Mouse (Mus musculus) CH12.LX (cell line): ENCODE measurements at regions not wholly inside any gene's neighbourhood (a gene's known extent, or its start where the extent isn't known, plus 50 kb on each side); places are given as distances from the start of the nearest gene placed in this dataset.

Experiments used
- DNase-seq: peaks from one replicate; pipeline ENCODE4 v3.0.0-alpha.2; 2013; ENCODE audit errors: extremely low read depth
- H3K27ac ChIP-seq: 2 replicates; pipeline ENCODE4 v1.5.1; 2012; ENCODE audit warnings: low read depth, mild to moderate bottlenecking, control low read depth, moderate library complexity; ENCODE audit not compliant: insufficient read depth
- H3K27me3 ChIP-seq: replicated peaks from 2 replicates; pipeline ENCODE3; 2012; ENCODE audit warnings: inconsistent platforms
- H3K36me3 ChIP-seq, 2 experiments: replicated peaks in 1 of 2; 2 replicates each; pipeline versions ENCODE3 to v1.6.1; 2012; ENCODE audit warnings: inconsistent platforms in 1 of 2, low read length in 1 of 2, mild to moderate bottlenecking in 1 of 2, mixed read lengths in 1 of 2, moderate library complexity in 1 of 2; ENCODE audit not compliant: control insufficient read depth in 1 of 2, insufficient read depth in 1 of 2
- H3K4me1 ChIP-seq, 2 experiments: 2 replicates each; pipeline ENCODE4 v1.6.1; 2012; ENCODE audit warnings: inconsistent platforms in 1 of 2, moderate library complexity in 1 of 2; ENCODE audit not compliant: insufficient read depth in 2 of 2, control insufficient read depth in 1 of 2
- H3K4me2 ChIP-seq: 2 replicates; pipeline ENCODE4 v1.6.1; 2012; ENCODE audit warnings: low read depth, mild to moderate bottlenecking, control low read depth; ENCODE audit not compliant: poor library complexity, insufficient read depth, severe bottlenecking
- H3K4me3 ChIP-seq, 3 experiments: fragments of 150-350 bp in 1 of 3; sonication (generic) in 1 of 3; replicated peaks in 1 of 3; 2 replicates each; pipeline versions ENCODE3 to v1.5.1; 2011 to 2012; ENCODE audit warnings: low read depth in 2 of 3, low read length in 2 of 3, mild to moderate bottlenecking in 2 of 3, moderate library complexity in 2 of 3, control low read depth in 1 of 3, improper control_type of control experiment in 1 of 3, inconsistent platforms in 1 of 3, mixed read lengths in 1 of 3; ENCODE audit not compliant: poor library complexity in 1 of 3
- H3K79me2 ChIP-seq: replicated peaks from 2 replicates; pipeline ENCODE4 v1.6.1; 2012; ENCODE audit warnings: mild to moderate bottlenecking, moderate library complexity; ENCODE audit not compliant: control insufficient read depth, poor library complexity, insufficient read depth, severe bottlenecking; ENCODE audit errors: extremely low read depth
- H3K9ac ChIP-seq: 2 replicates; pipeline ENCODE4 v1.6.1; 2012; ENCODE audit warnings: low read depth, mild to moderate bottlenecking, control low read depth, moderate library complexity; ENCODE audit not compliant: insufficient read depth
- H3K9me3 ChIP-seq: replicated peaks from 2 replicates; pipeline ENCODE3; 2012; ENCODE audit warnings: low read length, inconsistent platforms, mixed read lengths
- BHLHE40 ChIP-seq: IDR thresholded peaks from 2 replicates; pipeline ENCODE4 v1.6.1; 2011; ENCODE audit warnings: mild to moderate bottlenecking, low read depth, low read length, improper control_type of control experiment
- CHD1 ChIP-seq: IDR thresholded peaks from 2 replicates; pipeline ENCODE4 v1.6.1; 2012; ENCODE audit warnings: low read depth, low read length, improper control_type of control experiment, inconsistent platforms
- CHD2 ChIP-seq: IDR thresholded peaks from 2 replicates; pipeline ENCODE4 v1.6.1; 2011; ENCODE audit warnings: low read length, improper control_type of control experiment
- CTCF ChIP-seq, 2 experiments: IDR thresholded peaks in 1 of 2; conservative IDR thresholded peaks in 1 of 2; 2 replicates each; pipeline ENCODE4 v1.5.1; 2011 to 2012; ENCODE audit warnings: low read depth in 2 of 2, low read length in 2 of 2, improper control_type of control experiment in 1 of 2, inconsistent platforms in 1 of 2, mild to moderate bottlenecking in 1 of 2, moderate library complexity in 1 of 2
- E2F4 ChIP-seq: IDR thresholded peaks from 2 replicates; pipeline ENCODE4 v1.6.1; 2011; ENCODE audit warnings: low read depth, low read length, improper control_type of control experiment; ENCODE audit not compliant: insufficient replicate concordance
- ELF1 ChIP-seq: IDR thresholded peaks from 2 replicates; pipeline ENCODE4 v1.6.1; 2014; ENCODE audit warnings: low read depth, mild to moderate bottlenecking, inconsistent platforms, low read length, improper control_type of control experiment
- EP300 ChIP-seq: IDR thresholded peaks from 2 replicates; pipeline ENCODE4 v1.6.1; 2011; ENCODE audit warnings: low read length, improper control_type of control experiment
- ETS1 ChIP-seq: conservative IDR thresholded peaks from 2 replicates; pipeline ENCODE4 v1.6.1; 2012; ENCODE audit warnings: low read depth, mild to moderate bottlenecking, inconsistent platforms, low read length, improper control_type of control experiment, moderate library complexity
- GABPA ChIP-seq: IDR thresholded peaks from 2 replicates; pipeline ENCODE4 v1.6.1; 2012; ENCODE audit warnings: low read depth, low read length, improper control_type of control experiment, inconsistent platforms; ENCODE audit not compliant: insufficient replicate concordance
- HCFC1 ChIP-seq: IDR thresholded peaks from 2 replicates; pipeline ENCODE4 v1.6.1; 2012; ENCODE audit warnings: low read depth, mild to moderate bottlenecking, inconsistent platforms, low read length, improper control_type of control experiment
- IRF4 ChIP-seq: IDR thresholded peaks from 2 replicates; pipeline ENCODE4 v1.6.1; 2014; ENCODE audit warnings: low read depth, mild to moderate bottlenecking, inconsistent platforms, low read length, improper control_type of control experiment
- JUN ChIP-seq: IDR thresholded peaks from 2 replicates; pipeline ENCODE4 v1.6.1; 2011; ENCODE audit warnings: low read depth, mild to moderate bottlenecking, low read length, improper control_type of control experiment, moderate library complexity; ENCODE audit not compliant: insufficient read depth
- JUND ChIP-seq: conservative IDR thresholded peaks from 2 replicates; pipeline ENCODE4 v1.6.1; 2011; ENCODE audit warnings: low read depth, low read length, improper control_type of control experiment
- KAT2A ChIP-seq: IDR thresholded peaks from 2 replicates; pipeline ENCODE4 v1.6.1; 2012; ENCODE audit warnings: low read length, improper control_type of control experiment, inconsistent platforms; ENCODE audit not compliant: insufficient replicate concordance
- MAFK ChIP-seq: IDR thresholded peaks from 2 replicates; pipeline ENCODE4 v1.6.1; 2011; ENCODE audit warnings: low read length, improper control_type of control experiment; ENCODE audit not compliant: insufficient replicate concordance
- MAX ChIP-seq: IDR thresholded peaks from 2 replicates; pipeline ENCODE4 v1.6.1; 2011; ENCODE audit warnings: low read length, improper control_type of control experiment
- MAZ ChIP-seq: IDR thresholded peaks from 2 replicates; pipeline ENCODE4 v1.6.1; 2012; ENCODE audit warnings: low read depth, mild to moderate bottlenecking, inconsistent platforms, low read length, improper control_type of control experiment, moderate library complexity
- MYC ChIP-seq: IDR thresholded peaks from 2 replicates; pipeline ENCODE4 v1.6.1; 2011; ENCODE audit warnings: low read depth, mild to moderate bottlenecking, improper control_type of control experiment, low read length
- NRF1 ChIP-seq: IDR thresholded peaks from 2 replicates; pipeline ENCODE4 v1.6.1; 2014; ENCODE audit warnings: low read depth, mild to moderate bottlenecking, inconsistent platforms, low read length, improper control_type of control experiment, moderate library complexity
- PAX5 ChIP-seq: IDR thresholded peaks from 2 replicates; pipeline ENCODE4 v1.6.1; 2012; ENCODE audit warnings: low read length, inconsistent platforms, mixed read lengths
- POLR2A ChIP-seq: IDR thresholded peaks from 2 replicates; pipeline ENCODE4 v1.6.1; 2011; ENCODE audit warnings: low read depth, mild to moderate bottlenecking, improper control_type of control experiment, low read length
- POLR2AphosphoS2 ChIP-seq: IDR thresholded peaks from 2 replicates; pipeline ENCODE4 v1.6.1; 2011; ENCODE audit warnings: low read depth, low read length, improper control_type of control experiment
- RAD21 ChIP-seq: IDR thresholded peaks from 2 replicates; pipeline ENCODE4 v1.6.1; 2011; ENCODE audit warnings: low read depth, mild to moderate bottlenecking, low read length, improper control_type of control experiment, moderate library complexity
- RCOR1 ChIP-seq: conservative IDR thresholded peaks from 2 replicates; pipeline ENCODE4 v1.6.1; 2012; ENCODE audit warnings: low read depth, mild to moderate bottlenecking, inconsistent platforms, low read length, improper control_type of control experiment
- SIN3A ChIP-seq: IDR thresholded peaks from 2 replicates; pipeline ENCODE4 v1.6.1; 2012; ENCODE audit warnings: low read length, improper control_type of control experiment, inconsistent platforms
- SMC3 ChIP-seq: IDR thresholded peaks from 2 replicates; pipeline ENCODE4 v1.6.1; 2011; ENCODE audit warnings: low read depth, low read length, improper control_type of control experiment
- TBP ChIP-seq: conservative IDR thresholded peaks from 2 replicates; pipeline ENCODE4 v1.6.1; 2011; ENCODE audit warnings: low read depth, low read length, improper control_type of control experiment
- UBTF ChIP-seq: IDR thresholded peaks from 2 replicates; pipeline ENCODE4 v1.6.1; 2012; ENCODE audit warnings: low read depth, mild to moderate bottlenecking, inconsistent platforms, low read length, improper control_type of control experiment, moderate library complexity
- USF1 ChIP-seq: IDR thresholded peaks from 2 replicates; pipeline ENCODE4 v1.6.1; 2014; ENCODE audit warnings: low read depth, mild to moderate bottlenecking, inconsistent platforms, low read length, improper control_type of control experiment
- USF2 ChIP-seq: conservative IDR thresholded peaks from 2 replicates; pipeline ENCODE4 v1.6.1; 2011; ENCODE audit warnings: low read depth, low read length, improper control_type of control experiment
- ZC3H11A ChIP-seq: IDR thresholded peaks from 2 replicates; pipeline ENCODE4 v1.6.1; 2012; ENCODE audit warnings: low read depth, mild to moderate bottlenecking, inconsistent platforms, low read length, improper control_type of control experiment
- ZKSCAN1 ChIP-seq: IDR thresholded peaks from 2 replicates; pipeline ENCODE4 v1.6.1; 2012; ENCODE audit warnings: low read depth, inconsistent platforms, low read length, improper control_type of control experiment, borderline replicate concordance
- ZMIZ1 ChIP-seq: IDR thresholded peaks from 2 replicates; pipeline ENCODE4 v1.6.1; 2012; ENCODE audit warnings: low read depth, mild to moderate bottlenecking, inconsistent platforms, low read length, improper control_type of control experiment
- dilution Hi-C: fragments of 300-500 bp; cut with MboI; formaldehyde crosslinking; loops from 2 replicates; pipeline ENCODE4 v1.14.3; 2020; ENCODE audit warnings: low sequenced_read_pairs; ENCODE audit not compliant: extremely low pct_unique_long_range_greater_than_20kb, extremely low pct_ligation_motif_present
- in situ Hi-C: fragments of 300-500 bp; cut with MboI; formaldehyde crosslinking; loops from 3 replicates; pipeline ENCODE4 v1.14.3; 2019; ENCODE audit warnings: low sequenced_read_pairs, low pct_ligation_motif_present, low pct_unique_long_range_greater_than_20kb, mixed read lengths

DNA sequence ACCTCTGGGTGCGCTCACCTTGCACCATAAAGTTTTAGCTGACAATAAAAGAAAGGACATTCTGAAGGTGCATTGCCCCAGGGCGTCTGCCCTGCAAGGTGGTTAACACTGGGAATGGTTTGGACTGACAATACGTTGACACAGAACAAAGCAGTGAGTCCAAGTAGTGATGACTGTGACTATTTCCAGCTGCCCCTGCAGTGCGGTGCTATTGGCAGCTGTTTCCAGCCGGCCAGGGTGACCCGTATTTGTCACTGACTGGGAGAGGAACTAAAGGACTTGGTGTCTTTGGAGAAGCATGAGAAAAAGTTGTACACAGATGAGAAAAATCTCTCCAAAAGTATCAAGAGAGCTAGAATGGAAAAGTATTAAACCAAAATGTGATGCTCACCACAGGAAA is 52.0 kb upstream of the Vtcn1 start:
- H3K27ac ChIP-seq = peak overlapping the region; percentile 11; the same call in 1 of the 2 replicates
- H3K4me3 ChIP-seq = no peak overlapping the region
- peak overlapping the region; percentile 54 for H3K4me2 ChIP-seq
- no peak overlapping the region for H3K9ac ChIP-seq
- H3K4me1 ChIP-seq = peaks cover 24 to 39% of the 10 kb centered on the region in 2 experiments
- H3K27me3 ChIP-seq = no peaks in the 10 kb centered on the region
- H3K79me2 ChIP-seq = no peaks in the 10 kb centered on the region
- dilution Hi-C loops = no loop called here
- H3K9me3 ChIP-seq = no peaks in the 10 kb centered on the region
- in situ Hi-C loops = loop anchor here (25.0 kb wide), 1 partner anchor 139 kb away; the partner anchor contains the start of gene Trim45
- no peaks in the 10 kb centered on the region for H3K36me3 ChIP-seq
- no peak for TF ChIP-seq CHD1
- no peak for TF ChIP-seq KAT2A
- no peak for TF ChIP-seq JUN
- no peak for TF ChIP-seq MAX
- DNase-seq = peak; percentile 18

DNA sequence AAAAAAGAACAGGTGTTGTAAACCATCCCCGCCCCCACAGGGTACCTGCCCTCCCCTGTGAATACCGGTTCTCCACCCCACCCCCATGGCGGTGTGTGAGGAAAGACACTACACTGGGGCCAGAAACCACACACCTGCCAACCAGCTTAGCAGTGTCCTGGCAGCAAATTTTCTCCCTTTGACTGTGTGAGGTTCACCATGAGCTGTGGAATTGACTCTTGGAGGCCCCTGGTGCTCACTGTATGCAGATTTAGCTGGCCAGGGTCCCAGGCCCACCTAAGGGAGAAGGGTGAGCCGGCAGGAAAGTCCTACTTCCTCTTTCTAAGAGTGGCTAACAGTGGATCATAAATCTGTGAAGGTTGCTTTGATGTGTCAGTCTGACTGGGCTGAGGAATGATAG is 53.9 kb upstream of the Vtcn1 start:
- H3K4me3 ChIP-seq = no peak overlapping the region
- no peak overlapping the region for H3K9ac ChIP-seq
- H3K36me3 ChIP-seq = no peaks in the 10 kb centered on the region
- H3K27me3 ChIP-seq = no peaks in the 10 kb centered on the region
- peaks cover 32 to 57% of the 10 kb centered on the region in 2 experiments for H3K4me1 ChIP-seq
- in situ Hi-C loops (loop anchor here (25.0 kb wide), 1 partner anchor 141 kb away; the partner anchor contains the start of gene Trim45), dilution Hi-C loops (no loop called here)
- no peak overlapping the region for H3K27ac ChIP-seq
- no peaks in the 10 kb centered on the region for H3K79me2 ChIP-seq
- peak; percentile 74 for DNase-seq
- H3K9me3 ChIP-seq = no peaks in the 10 kb centered on the region
- peak overlapping the region; percentile 8; the same call in 1 of the 2 replicates for H3K4me2 ChIP-seq
- TF ChIP-seq UBTF (no peak), USF1 (no peak), EP300 (peak; percentile 84), JUN (0 out of 2 replicates have a peak, but pooled peaks have one; percentile 19), CHD1 (no peak), KAT2A (no peak), POLR2A (no peak), POLR2AphosphoS2 (no peak), SMC3 (peak; percentile 14), ZKSCAN1 (no peak), BHLHE40 (peak; percentile 81), JUND (0 out of 2 replicates have a peak, but pooled peaks have one; percentile 9), E2F4 (no peak), RCOR1 (peak; percentile 77; the same call in 1 of the 2 replicates), MYC (0 out of 2 replicates have a peak, but pooled peaks have one; percentile 27), NRF1 (no peak), CTCF (conservative IDR thresholded peaks at IDR 0.05 in 1 of 2, IDR thresholded peaks at IDR 0.05 in 1 of 2; ENCODE audit: low read depth in 2 of 2, low read length in 2 of 2) (no peak), USF2 (no peak), ETS1 (peak; percentile 61), TBP (no peak), MAX (no peak), GABPA (no peak), SIN3A (0 out of 2 replicates have a peak, but pooled peaks have one; percentile 31), IRF4 (peak; percentile 87), HCFC1 (no peak), ZMIZ1 (no peak), MAFK (no peak), RAD21 (no peak), CHD2 (peak; percentile 82; the same call in 1 of the 2 replicates), PAX5 (no peak), ZC3H11A (no peak), ELF1 (no peak), MAZ (peak; percentile 72; the same call in 1 of the 2 replicates)
